Comparison of ENCODE assay signal across 11 mouse cellular contexts in genomic region chr8:11459016-11459415, GRCm38 (mm10). TPM values are rescaled to one million over a fixed set of nuclear protein-coding genes. Genes with fewer than 3 reads are reported as not detected.
A peak's percentile ranks its signal among the peaks of the same experiment; 100 is the strongest.
DNase-seq lines count a peak whose midpoint lies in the region; ATAC-seq and TF ChIP-seq lines count a peak whose summit lies in the region.
"Had no signal": no experiment of that assay in that cellular context is flagged by ENCODE, and none has a peak within 500 bp of the region (broad histone marks: within the 10 kb centered on the region; RNA-seq: fewer than 3 reads in every experiment).

No protein-coding gene starts in this region.

- no peaks in the 10 kb centered on the region for H3K36me3 ChIP-seq in lung, embryonic 16.5 days (ENCODE audit: control insufficient read depth, insufficient read depth, low read length)
- H3K36me3 ChIP-seq in embryonic facial prominence, embryonic 15.5 days, result no peaks in the 10 kb centered on the region
- H3K36me3 ChIP-seq in stomach, embryonic 16.5 days (ENCODE audit: control insufficient read depth, insufficient read depth, low read length), result no peaks in the 10 kb centered on the region
- no peaks in the 10 kb centered on the region for H3K36me3 ChIP-seq in hindbrain, embryonic 14.5 days (replicated peaks; ENCODE audit: control insufficient read depth, insufficient read depth)

- no peak for DNase-seq in lung, postnatal 10 days
- peak; percentile 57 for DNase-seq in kidney, postnatal 10 days
- no peak for DNase-seq in hindbrain, embryonic 14.5 days (ENCODE audit: low spot score)
- DNase-seq in layer of hippocampus, adult 2 months (ENCODE audit: low spot score in 2 of 2), result no peak
- no peak for DNase-seq in layer of hippocampus, postnatal 36 days
- DNase-seq: forebrain, postnatal 0 days; heart, postnatal 36 days; midbrain, embryonic 14.5 days had no signal

- no peak for TF ChIP-seq CTCF in layer of hippocampus, adult 2 months (conservative IDR thresholded peaks at IDR 0.05)

- H3K4me1 ChIP-seq in lung, embryonic 16.5 days (replicated peaks; ENCODE audit: control insufficient read depth, insufficient read depth, low read length), result peaks cover 28% of the 10 kb centered on the region
- H3K4me1 ChIP-seq in embryonic facial prominence, embryonic 15.5 days, result peaks cover 9% of the 10 kb centered on the region; the same call in 1 of the 2 replicates
- H3K4me1 ChIP-seq in stomach, embryonic 16.5 days (ENCODE audit: control insufficient read depth, insufficient read depth, low read length), result peaks cover 17% of the 10 kb centered on the region
- 0 out of 2 replicates have a peak, but pooled peaks cover 3% of the 10 kb centered on the region for H3K4me1 ChIP-seq in hindbrain, embryonic 14.5 days (replicated peaks; ENCODE audit: control insufficient read depth, insufficient read depth, low read length)

- no peaks in the 10 kb centered on the region for H3K9me3 ChIP-seq in lung, embryonic 16.5 days (ENCODE audit: control insufficient read depth, low read length)
- no peaks in the 10 kb centered on the region for H3K9me3 ChIP-seq in embryonic facial prominence, embryonic 15.5 days (replicated peaks)
- H3K9me3 ChIP-seq in stomach, embryonic 16.5 days (replicated peaks; ENCODE audit: control insufficient read depth, low read length), result no peaks in the 10 kb centered on the region
- H3K9me3 ChIP-seq in hindbrain, embryonic 14.5 days (ENCODE audit: control insufficient read depth, low read length), result no peaks in the 10 kb centered on the region

- no peak overlapping the region for H3K4me3 ChIP-seq in lung, embryonic 16.5 days (ENCODE audit: low read length)
- no peak overlapping the region for H3K4me3 ChIP-seq in embryonic facial prominence, embryonic 15.5 days (replicated peaks)
- H3K4me3 ChIP-seq in stomach, embryonic 16.5 days (replicated peaks; ENCODE audit: low read length), result no peak overlapping the region
- H3K4me3 ChIP-seq in hindbrain, embryonic 14.5 days (replicated peaks; ENCODE audit: low read length), result no peak overlapping the region
- no peak overlapping the region for H3K4me3 ChIP-seq in layer of hippocampus, adult 2 months

- 17% methylated on average over 5 of the region's 5 CpGs for WGBS in lung, embryonic 16.5 days
- WGBS in embryonic facial prominence, embryonic 15.5 days, result 28% methylated on average over 5 of the region's 5 CpGs
- 20% methylated on average over 5 of the region's 5 CpGs for WGBS in stomach, embryonic 16.5 days
- WGBS in hindbrain, embryonic 14.5 days, result 48% methylated on average over 5 of the region's 5 CpGs

- no peak overlapping the region for H3K9ac ChIP-seq in lung, embryonic 16.5 days (ENCODE audit: low read length)
- no peak overlapping the region for H3K9ac ChIP-seq in embryonic facial prominence, embryonic 15.5 days
- no peak overlapping the region; the same call in 1 of the 2 replicates for H3K9ac ChIP-seq in stomach, embryonic 16.5 days (ENCODE audit: low read length)
- no peak overlapping the region for H3K9ac ChIP-seq in hindbrain, embryonic 14.5 days
- H3K9ac ChIP-seq: forebrain, postnatal 0 days had no signal

- H3K27ac ChIP-seq in lung, embryonic 16.5 days (ENCODE audit: low read length), result peak overlapping the region; percentile 50; the same call in 1 of the 2 replicates
- H3K27ac ChIP-seq in embryonic facial prominence, embryonic 15.5 days (replicated peaks), result 0 out of 2 replicates have a peak overlapping the region, but pooled peaks have one; percentile 34
- peak overlapping the region; percentile 71 for H3K27ac ChIP-seq in stomach, embryonic 16.5 days (ENCODE audit: low read length)
- H3K27ac ChIP-seq in hindbrain, embryonic 14.5 days, result no peak overlapping the region
- no peak overlapping the region for H3K27ac ChIP-seq in layer of hippocampus, adult 2 months

- no peaks in the 10 kb centered on the region for H3K27me3 ChIP-seq in lung, embryonic 16.5 days (ENCODE audit: control insufficient read depth, insufficient read depth, low read depth, low read length)
- no peaks in the 10 kb centered on the region for H3K27me3 ChIP-seq in embryonic facial prominence, embryonic 15.5 days
- no peaks in the 10 kb centered on the region for H3K27me3 ChIP-seq in stomach, embryonic 16.5 days (ENCODE audit: control insufficient read depth, insufficient read depth, low read length)
- no peaks in the 10 kb centered on the region for H3K27me3 ChIP-seq in hindbrain, embryonic 14.5 days (ENCODE audit: control insufficient read depth, insufficient read depth, low read length)

- no peak overlapping the region for H3K4me2 ChIP-seq in lung, embryonic 16.5 days (ENCODE audit: low read depth, low read length)
- H3K4me2 ChIP-seq in embryonic facial prominence, embryonic 15.5 days (replicated peaks), result no peak overlapping the region
- H3K4me2 ChIP-seq in stomach, embryonic 16.5 days (ENCODE audit: low read depth, low read length), result no peak overlapping the region
- H3K4me2 ChIP-seq in hindbrain, embryonic 14.5 days (replicated peaks), result no peak overlapping the region

- ATAC-seq in lung, embryonic 16.5 days (ENCODE audit: low read depth), result no peak
- 0 out of 2 replicates have a peak, but pooled peaks have one; percentile 26 for ATAC-seq in embryonic facial prominence, embryonic 15.5 days (ENCODE audit: insufficient number of reproducible peaks, low FRiP score, low TSS enrichment, low read depth)
- ATAC-seq in stomach, embryonic 16.5 days (ENCODE audit: insufficient read depth, low FRiP score), result no peak
- no peak for ATAC-seq in hindbrain, embryonic 14.5 days (ENCODE audit: low FRiP score)

RNA-seq across cellular contexts. Expression of gene Rab20, which starts 19.5 kb away (rescaled TPM):
- polyA plus RNA-seq in lung, embryonic 16.5 days (2015; fragmentation: Nextera tagmentation; extraction: Ambion mirVana), result 13.2 and 14.4 TPM in 2 replicates
- polyA plus RNA-seq in embryonic facial prominence, embryonic 15.5 days (2015; fragmentation: Nextera tagmentation; extraction: Ambion mirVana), result 2.0 and 2.1 TPM in 2 replicates
- polyA plus RNA-seq in stomach, embryonic 16.5 days (2015; fragmentation: Nextera tagmentation; extraction: Ambion mirVana), result 7.5 and 8.1 TPM in 2 replicates
- 1.4 TPM in 2 replicates for polyA plus RNA-seq in hindbrain, embryonic 14.5 days (2014; fragmentation: Nextera tagmentation; extraction: Ambion mirVana)
- not detected for total RNA-seq in layer of hippocampus, adult 2 months (2021)
- total RNA-seq in layer of hippocampus, postnatal 36 days (2021), result under 1 TPM; 0.28 to 0.57 TPM

RNA-seq across cellular contexts. Expression of gene Naxd, which starts 38.3 kb away (rescaled TPM):
- 164 and 169 TPM in 2 replicates for polyA plus RNA-seq in lung, embryonic 16.5 days (2015; fragmentation: Nextera tagmentation; extraction: Ambion mirVana)
- 120 and 132 TPM in 2 replicates for polyA plus RNA-seq in embryonic facial prominence, embryonic 15.5 days (2015; fragmentation: Nextera tagmentation; extraction: Ambion mirVana)
- polyA plus RNA-seq in stomach, embryonic 16.5 days (2015; fragmentation: Nextera tagmentation; extraction: Ambion mirVana), result 110 and 117 TPM in 2 replicates
- polyA plus RNA-seq in hindbrain, embryonic 14.5 days (2014; fragmentation: Nextera tagmentation; extraction: Ambion mirVana), result 130 and 145 TPM in 2 replicates
- total RNA-seq in layer of hippocampus, adult 2 months (2021), result 10 to 100 TPM; 62.7 to 69.0 TPM
- total RNA-seq in layer of hippocampus, postnatal 36 days (2021), result 10 to 100 TPM; 59.3 to 60.0 TPM

Comparison
In these comparisons a context has a peak if more than half of its experiments do, and no peak if none do; other contexts are left out.
1. H3K27ac ChIP-seq: peak in lung, embryonic 16.5 days (single experiment), embryonic facial prominence, embryonic 15.5 days (single experiment) and stomach, embryonic 16.5 days (single experiment); none in hindbrain, embryonic 14.5 days (single experiment) and layer of hippocampus, adult 2 months (single experiment).